Comparison of ENCODE assay signal across 14 mouse cellular contexts in the genomic region with DNA sequence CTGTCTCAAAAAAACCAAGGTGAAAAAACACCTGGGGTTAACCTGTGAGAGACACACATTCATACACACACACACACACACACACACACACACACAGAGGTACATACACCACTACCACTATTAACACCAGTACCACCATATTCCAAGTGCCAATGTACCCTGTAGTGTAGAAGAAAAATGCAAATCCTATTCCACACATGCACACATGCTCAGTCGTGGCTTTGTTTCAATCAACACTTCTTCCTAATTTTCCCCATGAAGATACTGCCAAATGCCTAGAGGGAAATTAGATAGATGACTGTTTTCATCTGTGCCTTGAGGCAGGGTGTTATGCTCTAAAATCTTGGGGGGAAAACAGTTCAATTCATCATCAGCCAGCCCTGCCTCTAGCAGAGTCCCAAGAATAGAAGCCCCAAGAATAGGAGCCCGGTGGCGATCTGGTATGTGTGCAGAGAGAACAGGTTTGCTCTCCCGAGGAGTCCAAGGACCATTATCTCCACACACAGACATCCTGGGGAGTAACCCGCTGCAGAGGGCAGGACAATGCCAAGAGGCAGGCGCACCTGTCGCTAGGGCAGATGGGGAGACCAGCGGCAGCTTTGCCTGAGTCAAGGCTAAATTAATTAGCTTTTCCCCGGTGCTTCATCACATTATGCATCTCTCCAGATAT.
DNase-seq lines count a peak whose midpoint lies in the region; ATAC-seq lines count a peak whose summit lies in the region.
"Had no signal": no experiment of that assay in that cellular context is flagged by ENCODE, and none has a peak within 500 bp of the region (broad histone marks: within the 10 kb centered on the region; RNA-seq: fewer than 3 reads in every experiment).

No protein-coding gene starts in this region.

- intact Hi-C loops in left cerebral cortex, postnatal 4 days (cut with DNase I) = no loop called here
- intact Hi-C loops in left cerebral cortex, postnatal 14 days (cut with DNase I) = loop anchor here (10.0 kb wide), 1 partner anchor 270 kb away; no protein-coding TSS in a partner anchor

- no peaks in the 10 kb centered on the region for H3K36me3 ChIP-seq in hindbrain, embryonic 15.5 days
- H3K36me3 ChIP-seq: embryonic facial prominence, embryonic 13.5 days; heart, embryonic 10.5 days; kidney, embryonic 15.5 days had no signal

- H3K27ac ChIP-seq in hindbrain, embryonic 15.5 days (replicated peaks) = no peak overlapping the region
- H3K27ac ChIP-seq: embryonic facial prominence, embryonic 13.5 days; heart, embryonic 10.5 days; kidney, embryonic 15.5 days had no signal

- no peaks in the 10 kb centered on the region for H3K9me3 ChIP-seq in hindbrain, embryonic 15.5 days
- H3K9me3 ChIP-seq: embryonic facial prominence, embryonic 13.5 days; heart, embryonic 10.5 days; kidney, embryonic 15.5 days had no signal

- WGBS in hindbrain, embryonic 15.5 days = 25% methylated on average over 9 of the region's 9 CpGs

- DNase-seq in left cerebral cortex, postnatal 4 days = peak; percentile 83
- DNase-seq in left cerebral cortex, postnatal 14 days (ENCODE audit: low spot score in 2 of 2) = no peak
- DNase-seq in cerebellum, adult 9-11 months = peak; percentile 87
- no peak for DNase-seq in thymus, postnatal 36 days
- no peak for DNase-seq in spleen, adult 18-20 months
- no peak for DNase-seq in thymus, adult 18-20 months
- DNase-seq: liver; lung, postnatal 36 days; thymus, postnatal 4 days had no signal

- H3K4me3 ChIP-seq in hindbrain, embryonic 15.5 days = no peak overlapping the region
- H3K4me3 ChIP-seq: embryonic facial prominence, embryonic 13.5 days; heart, embryonic 10.5 days; kidney, embryonic 15.5 days had no signal

- peaks cover 6% of the 10 kb centered on the region; the same call in 1 of the 2 replicates for H3K4me1 ChIP-seq in hindbrain, embryonic 15.5 days (replicated peaks)
- H3K4me1 ChIP-seq: embryonic facial prominence, embryonic 13.5 days; kidney, embryonic 15.5 days had no signal

- no peak overlapping the region for H3K9ac ChIP-seq in hindbrain, embryonic 15.5 days
- H3K9ac ChIP-seq: embryonic facial prominence, embryonic 13.5 days; kidney, embryonic 15.5 days had no signal

- ATAC-seq in cerebellum, adult (ENCODE audit: insufficient number of reproducible peaks, low FRiP score, low TSS enrichment) = peak; percentile 89
- ATAC-seq in hindbrain, embryonic 15.5 days (ENCODE audit: low FRiP score, low read depth) = peak; percentile 86

- H3K4me2 ChIP-seq in hindbrain, embryonic 15.5 days = peak overlapping the region; percentile 8; the same call in 1 of the 2 replicates
- H3K4me2 ChIP-seq: embryonic facial prominence, embryonic 13.5 days; kidney, embryonic 15.5 days had no signal

- no peaks in the 10 kb centered on the region for H3K27me3 ChIP-seq in hindbrain, embryonic 15.5 days
- H3K27me3 ChIP-seq: embryonic facial prominence, embryonic 13.5 days; kidney, embryonic 15.5 days had no signal

Comparison
In these comparisons a context has a peak if more than half of its experiments do, and no peak if none do; other contexts are left out.
1. DNase-seq: peak in left cerebral cortex, postnatal 4 days (single experiment) and cerebellum, adult 9-11 months (single experiment); none in left cerebral cortex, postnatal 14 days (0 of 2), thymus, postnatal 36 days (0 of 2), spleen, adult 18-20 months (0 of 2) and thymus, adult 18-20 months (0 of 2).